Mouse (Mus musculus) midbrain, embryonic 16.5 days (tissue): ENCODE data around the gene P4htm. TPM values are rescaled to one million over a fixed set of nuclear protein-coding genes. Genes with fewer than 3 reads are reported as not detected.

Experiments
- ATAC-seq: fragments of 200-750 bp; cut with Nextera tagmentation; 2 replicates; pipeline ENCODE4 v1.8.0; 2017; ENCODE audit warnings: moderate TSS enrichment
- H3K27ac ChIP-seq: fragments of 300-500 bp; sonication (generic); 2 replicates; pipeline ENCODE4 v1.5.1; 2014; ENCODE audit warnings: mild to moderate bottlenecking, low read length, mixed read lengths
- H3K27me3 ChIP-seq: fragments of 300-500 bp; sonication (generic); 2 replicates; pipeline ENCODE4 v1.6.1; 2014; ENCODE audit warnings: low read depth, low read length, mixed read lengths; ENCODE audit not compliant: control insufficient read depth, insufficient read depth
- H3K36me3 ChIP-seq: fragments of 300-500 bp; sonication (generic); 2 replicates; pipeline ENCODE4 v1.6.1; 2014; ENCODE audit warnings: mild to moderate bottlenecking, low read length, moderate library complexity, mixed read lengths; ENCODE audit not compliant: control insufficient read depth, insufficient read depth
- H3K4me1 ChIP-seq: fragments of 300-500 bp; sonication (generic); 2 replicates; pipeline ENCODE4 v1.6.1; 2014; ENCODE audit warnings: mild to moderate bottlenecking, low read length, mixed read lengths; ENCODE audit not compliant: control insufficient read depth, insufficient read depth
- H3K4me2 ChIP-seq: fragments of 300-500 bp; sonication (generic); 2 replicates; pipeline ENCODE4 v1.6.1; 2014; ENCODE audit warnings: mild to moderate bottlenecking, low read length, mixed read lengths
- H3K4me3 ChIP-seq: fragments of 300-500 bp; sonication (generic); 2 replicates; pipeline ENCODE4 v1.5.1; 2014; ENCODE audit warnings: low read depth, mild to moderate bottlenecking, low read length, moderate library complexity, mixed read lengths
- H3K9ac ChIP-seq: fragments of 300-500 bp; sonication (generic); 2 replicates; pipeline ENCODE4 v1.6.1; 2014; ENCODE audit warnings: low read depth, low read length, mixed read lengths
- H3K9me3 ChIP-seq: fragments of 300-500 bp; sonication (generic); replicated peaks from 2 replicates; pipeline ENCODE4 v1.6.1; 2014; ENCODE audit warnings: mild to moderate bottlenecking, low read length, mixed read lengths; ENCODE audit not compliant: control insufficient read depth, poor library complexity, severe bottlenecking
- WGBS: fragments of 180-500 bp; shearing (Covaris S2); extraction: QIAGEN DNeasy Blood & Tissue Kit; methylation state at CpG from one replicate; pipeline ENCODE4 v1.1.7; 2014; 5-methylcytosine and 5-hydroxymethylcytosine counted together
- polyA plus RNA-seq: library from polyadenylated mRNA; unstranded; fragments of >200 nt; fragmentation: Nextera tagmentation; extraction: Ambion mirVana; gene quantifications from 2 replicates; pipeline ENCODE4 v1.2.1, GENCODE M21; 2015

Gene P4htm
- polyA plus RNA-seq: 39.2 and 43.1 TPM in 2 replicates

DNA sequence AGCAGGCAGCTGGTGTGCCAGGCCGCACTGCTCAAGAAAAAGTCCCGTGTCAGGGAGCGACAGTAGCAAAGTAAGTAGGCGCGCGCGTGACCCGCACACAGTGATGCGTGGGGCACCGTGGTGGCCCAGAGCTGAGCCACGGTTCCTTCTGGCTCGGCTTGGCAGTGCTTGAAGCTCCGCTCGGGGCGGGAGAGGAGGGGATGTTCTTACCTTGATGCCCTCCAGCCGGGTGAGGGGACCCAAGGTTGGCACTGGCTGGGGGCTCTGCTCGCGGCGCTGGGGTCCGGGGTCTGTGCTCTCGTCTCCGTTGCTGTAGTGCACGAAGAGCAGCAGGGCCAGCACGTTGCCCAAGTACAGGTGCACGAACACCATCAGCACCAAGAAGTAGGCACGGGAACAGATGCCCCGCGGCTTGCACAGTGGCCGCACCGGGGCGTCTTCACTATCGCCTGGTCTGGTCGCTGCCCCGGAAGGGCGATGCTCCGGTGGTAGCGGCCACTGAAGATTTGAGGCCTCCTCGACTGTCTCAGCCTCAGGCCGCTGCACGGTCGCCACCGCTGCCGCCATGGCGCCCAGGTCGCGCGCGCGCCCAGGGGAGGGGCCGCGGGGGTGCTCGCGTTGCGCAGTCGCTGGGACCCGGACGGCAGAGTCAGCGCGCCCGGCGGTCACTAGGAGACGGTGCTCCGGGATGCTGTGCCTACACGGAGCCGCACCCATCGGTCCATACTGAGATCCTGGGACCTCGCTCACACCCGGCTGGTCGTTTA, at the start of gene P4htm:
Gene P4htm, minus strand, starts transcription at position 670 of the 767 bp plus-strand sequence.
- WGBS: 2% methylated on average over 67 of the region's 69 CpGs
- peak within 1 kb of the TSS; percentile 94 for H3K4me2 ChIP-seq
- H3K4me1 ChIP-seq: peaks cover 16% of the 10 kb centered on the region
- H3K4me3 ChIP-seq: peak within 1 kb of the TSS; percentile 78
- no peaks in the 10 kb centered on the region for H3K27me3 ChIP-seq
- peak; percentile 89 for ATAC-seq
- H3K9ac ChIP-seq: peak within 1 kb of the TSS; percentile 86
- H3K27ac ChIP-seq: peak within 1 kb of the TSS; percentile 84
- H3K9me3 ChIP-seq: no peaks in the 10 kb centered on the region
- no peaks in the 10 kb centered on the region for H3K36me3 ChIP-seq

DNA sequence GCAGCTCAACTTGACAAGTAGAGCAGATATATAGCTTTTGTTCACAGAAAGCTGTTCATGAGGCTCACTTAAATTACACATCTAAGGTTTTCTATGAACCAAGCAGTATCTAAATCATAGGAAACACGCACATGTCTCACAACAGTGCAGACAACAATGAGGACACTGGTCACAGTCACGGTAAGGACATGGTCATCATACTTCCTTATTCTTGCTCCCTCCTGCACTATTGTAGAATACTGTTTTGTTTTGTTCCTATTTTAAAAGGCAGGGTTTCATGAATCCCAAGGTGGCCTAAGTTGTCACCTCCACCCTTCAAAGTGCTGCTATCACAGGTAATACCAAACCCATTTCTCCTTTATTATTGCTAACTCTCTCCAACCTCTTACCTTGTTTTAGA, 42.4 kb upstream of the P4htm start:
- ATAC-seq: no peak
- H3K4me2 ChIP-seq: no peak overlapping the region
- no peaks in the 10 kb centered on the region for H3K9me3 ChIP-seq
- H3K9ac ChIP-seq: no peak overlapping the region
- WGBS: 89% methylated on average over 2 of the region's 2 CpGs
- H3K27me3 ChIP-seq: no peaks in the 10 kb centered on the region
- H3K36me3 ChIP-seq: peaks cover 5% of the 10 kb centered on the region; the same call in 1 of the 2 replicates
- no peak overlapping the region for H3K4me3 ChIP-seq
- no peaks in the 10 kb centered on the region for H3K4me1 ChIP-seq
- no peak overlapping the region for H3K27ac ChIP-seq

DNA sequence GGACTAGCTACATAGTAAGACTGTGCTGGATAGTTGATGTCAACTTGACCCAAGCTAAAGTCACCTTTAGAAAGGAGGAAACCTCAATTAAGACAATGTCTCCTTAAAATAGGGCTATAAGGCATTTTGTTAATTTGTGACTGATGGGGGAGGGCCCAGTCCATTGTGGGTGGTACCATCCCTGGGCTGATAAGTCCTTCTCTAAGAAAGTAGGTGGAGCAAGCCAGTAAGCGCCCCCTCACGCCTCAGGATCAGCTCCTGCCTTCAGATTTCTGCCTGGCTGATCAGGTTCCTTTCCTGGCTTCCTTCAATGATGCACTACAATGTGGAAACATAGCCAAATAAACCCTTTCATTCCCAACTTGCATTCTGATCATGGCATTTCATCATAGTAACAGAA, 37.9 kb upstream of the P4htm start:
- H3K9me3 ChIP-seq: no peaks in the 10 kb centered on the region
- H3K36me3 ChIP-seq: no peaks in the 10 kb centered on the region
- ATAC-seq: no peak
- H3K4me1 ChIP-seq: no peaks in the 10 kb centered on the region
- no peak overlapping the region for H3K4me3 ChIP-seq
- H3K27me3 ChIP-seq: no peaks in the 10 kb centered on the region
- H3K27ac ChIP-seq: no peak overlapping the region
- no peak overlapping the region for H3K4me2 ChIP-seq
- no peak overlapping the region for H3K9ac ChIP-seq
- WGBS: 78% methylated on average over 2 of the region's 2 CpGs

DNA sequence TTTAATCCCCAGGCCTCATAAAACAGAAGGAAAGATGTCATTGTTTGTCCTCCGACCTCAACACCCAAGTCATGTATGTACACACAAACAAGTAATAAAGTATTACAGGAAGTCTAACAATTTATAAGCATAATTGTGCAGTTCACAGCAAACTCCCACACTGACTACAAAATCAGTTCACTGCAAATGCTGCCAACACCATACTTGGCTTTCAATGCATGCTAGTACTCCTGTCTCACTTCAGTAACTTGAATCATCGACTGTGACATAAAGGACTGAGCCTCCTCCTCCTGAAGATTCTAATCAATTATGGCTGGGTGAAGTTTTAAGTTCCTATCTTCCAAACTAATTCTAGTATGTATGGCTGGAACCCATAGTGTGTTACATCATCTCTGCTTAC, 36.4 kb upstream of the P4htm start:
- H3K27ac ChIP-seq: no peak overlapping the region
- H3K4me1 ChIP-seq: no peaks in the 10 kb centered on the region
- H3K27me3 ChIP-seq: no peaks in the 10 kb centered on the region
- no peak for ATAC-seq
- no peaks in the 10 kb centered on the region for H3K9me3 ChIP-seq
- 66% methylated on average over 2 of the region's 2 CpGs for WGBS
- no peaks in the 10 kb centered on the region for H3K36me3 ChIP-seq
- H3K4me3 ChIP-seq: no peak overlapping the region
- H3K4me2 ChIP-seq: no peak overlapping the region
- no peak overlapping the region for H3K9ac ChIP-seq

DNA sequence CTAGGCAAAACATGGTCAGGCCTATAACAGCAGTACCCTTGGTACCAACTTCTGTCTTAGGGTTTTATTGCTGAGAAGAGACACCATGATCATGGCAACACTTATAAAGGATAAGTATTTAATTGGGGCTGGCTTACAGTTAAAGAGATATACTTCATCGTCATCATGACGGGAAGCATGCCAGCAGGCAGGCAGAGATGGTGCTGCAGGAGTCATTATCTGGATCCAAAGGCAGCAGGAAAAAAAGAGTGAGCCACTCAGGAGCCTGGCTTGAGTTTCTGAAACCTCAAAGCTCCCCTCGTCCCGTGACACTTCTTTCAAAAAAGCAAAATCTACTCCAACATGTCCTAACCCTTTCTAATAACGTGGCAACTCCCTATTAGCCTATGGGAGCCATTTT, 34.9 kb upstream of the P4htm start:
- no peaks in the 10 kb centered on the region for H3K27me3 ChIP-seq
- ATAC-seq: no peak

DNA sequence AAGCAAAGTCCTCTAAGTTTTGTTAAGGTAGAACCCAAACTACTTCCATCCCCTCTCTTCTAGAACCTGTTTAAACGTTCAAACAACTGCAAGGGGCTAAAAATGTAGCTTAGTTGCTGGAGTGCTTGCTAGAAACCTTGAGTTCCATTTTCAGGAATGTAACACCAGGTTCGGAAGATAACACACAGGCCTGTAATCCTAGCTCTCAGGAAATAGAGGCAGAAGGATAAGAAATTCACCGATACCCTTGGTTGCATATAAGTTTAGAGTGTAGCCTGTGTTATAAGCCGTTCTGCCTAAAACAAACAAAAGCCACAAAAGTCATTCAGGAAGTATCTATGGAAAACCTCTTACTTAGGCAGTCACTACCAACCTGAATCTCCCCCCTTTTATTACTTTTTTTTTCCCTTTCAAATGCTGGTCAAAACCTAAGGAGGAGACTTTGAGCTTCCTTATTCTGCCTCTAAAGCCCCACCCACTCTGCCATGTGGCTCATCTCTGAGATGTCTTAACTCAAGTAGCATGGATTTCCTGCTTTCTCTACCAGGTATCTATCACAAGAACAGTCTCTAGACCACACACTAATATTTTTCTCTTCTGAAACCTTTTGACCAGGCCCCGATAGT, 34.3 kb upstream of the P4htm start:
- WGBS: 91% methylated on average over 5 of the region's 5 CpGs
- ATAC-seq: no peak
- H3K27ac ChIP-seq: no peak overlapping the region

More for the DNA sequence above, 34.9 kb upstream of the P4htm start:
- no peaks in the 10 kb centered on the region for H3K9me3 ChIP-seq
- no peaks in the 10 kb centered on the region for H3K36me3 ChIP-seq
- H3K9ac ChIP-seq: no peak overlapping the region
- H3K4me2 ChIP-seq: no peak overlapping the region
- 88% methylated on average over 5 of the region's 5 CpGs for WGBS
- no peak overlapping the region for H3K27ac ChIP-seq
- H3K4me1 ChIP-seq: no peaks in the 10 kb centered on the region
- no peak overlapping the region for H3K4me3 ChIP-seq

DNA sequence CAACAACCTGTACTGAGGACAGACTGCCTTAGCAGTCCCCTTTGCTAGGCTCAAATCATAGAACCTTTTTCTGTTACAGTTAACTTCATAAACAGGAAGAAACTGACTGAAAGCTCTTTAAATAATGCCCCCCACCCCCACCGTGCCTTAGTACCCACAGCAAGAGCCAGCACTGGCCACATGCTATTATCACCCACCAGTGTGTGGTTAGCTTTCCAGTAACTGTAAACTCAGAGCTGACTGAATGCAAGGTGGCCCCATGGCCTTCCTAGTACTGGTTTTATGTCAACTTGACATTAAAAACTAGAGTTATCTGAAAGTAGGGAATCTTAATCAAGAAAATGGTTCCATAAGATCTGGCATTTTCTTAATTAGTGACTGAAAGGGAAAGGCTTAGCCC, 33.2 kb upstream of the P4htm start:
- no peak for ATAC-seq
- H3K4me1 ChIP-seq: no peaks in the 10 kb centered on the region
- H3K9ac ChIP-seq: no peak overlapping the region
- no peak overlapping the region for H3K4me3 ChIP-seq
- no peak overlapping the region for H3K27ac ChIP-seq
- 79% methylated on average over 1 of the region's 1 CpGs for WGBS
- H3K9me3 ChIP-seq: no peaks in the 10 kb centered on the region
- no peak overlapping the region for H3K4me2 ChIP-seq
- no peaks in the 10 kb centered on the region for H3K27me3 ChIP-seq
- H3K36me3 ChIP-seq: no peaks in the 10 kb centered on the region

More for the DNA sequence above, 34.3 kb upstream of the P4htm start:
- H3K36me3 ChIP-seq: no peaks in the 10 kb centered on the region
- H3K4me2 ChIP-seq: no peak overlapping the region
- H3K9ac ChIP-seq: no peak overlapping the region
- no peaks in the 10 kb centered on the region for H3K9me3 ChIP-seq
- H3K4me1 ChIP-seq: no peaks in the 10 kb centered on the region
- H3K27me3 ChIP-seq: no peaks in the 10 kb centered on the region
- no peak overlapping the region for H3K4me3 ChIP-seq

DNA sequence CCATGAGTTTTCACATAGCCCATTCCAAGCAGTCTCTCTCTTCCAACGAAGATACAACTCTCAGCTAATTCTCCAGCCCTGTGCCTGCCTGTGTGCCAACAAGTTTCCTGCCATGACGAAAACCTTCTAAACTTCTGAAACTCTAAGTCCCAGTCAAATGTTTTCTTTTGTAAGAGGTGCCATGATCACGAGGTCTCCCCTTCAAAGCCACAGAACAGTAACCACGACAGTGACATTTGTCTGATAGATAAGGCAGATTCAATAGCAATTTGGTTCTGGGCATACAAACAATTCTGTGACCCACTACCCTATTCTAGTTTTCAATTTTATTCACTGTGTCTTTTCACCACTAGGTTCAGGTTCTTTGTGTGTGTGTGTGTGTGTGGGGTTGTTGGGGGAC, 30.7 kb upstream of the P4htm start:
- Histone ChIP-seq H3K9ac (no peak overlapping the region), H3K27ac (no peak overlapping the region), H3K4me1 (no peaks in the 10 kb centered on the region), H3K9me3 (no peaks in the 10 kb centered on the region), H3K27me3 (no peaks in the 10 kb centered on the region), H3K36me3 (no peaks in the 10 kb centered on the region; the same call in 1 of the 2 replicates), H3K4me2 (no peak overlapping the region), H3K4me3 (no peak overlapping the region)
- WGBS: 85% methylated on average over 4 of the region's 4 CpGs
- ATAC-seq: no peak

DNA sequence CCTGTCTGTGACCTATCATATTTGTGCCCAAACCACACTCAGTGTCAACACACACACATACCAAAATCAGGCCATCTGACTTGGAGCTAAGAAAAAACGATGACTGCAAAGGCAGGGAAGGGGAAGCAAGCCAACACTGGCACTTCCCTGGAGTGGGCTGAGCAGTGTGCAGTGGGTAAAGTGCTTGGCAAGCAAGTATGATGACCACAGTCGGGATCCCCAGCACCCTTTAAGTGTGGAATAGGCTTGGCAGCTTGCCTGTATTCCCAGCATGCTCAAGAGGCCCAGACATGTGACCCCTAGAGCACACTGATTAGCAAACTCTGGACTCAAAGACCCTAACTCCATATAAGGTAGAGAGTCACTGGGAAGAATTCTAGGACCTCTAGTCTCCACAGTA, 29.0 kb upstream of the P4htm start:
- Histone ChIP-seq H3K4me3 (no peak overlapping the region), H3K4me2 (no peak overlapping the region), H3K27me3 (no peaks in the 10 kb centered on the region), H3K9ac (no peak overlapping the region), H3K27ac (no peak overlapping the region), H3K36me3 (no peaks in the 10 kb centered on the region; the same call in 1 of the 2 replicates), H3K4me1 (no peaks in the 10 kb centered on the region), H3K9me3 (no peaks in the 10 kb centered on the region)
- no peak for ATAC-seq
- 85% methylated on average over 2 of the region's 2 CpGs for WGBS
